Mouse (Mus musculus): ENCODE results near the gene Apon.
A peak's percentile ranks its signal among the peaks of the same experiment; 100 is the strongest.
"Not testable (repeated sequence)": the region's sequence is repeated elsewhere in the genome, so short reads cannot be mapped to it uniquely, and the experiment has no call there.

Gene Apon

DNA sequence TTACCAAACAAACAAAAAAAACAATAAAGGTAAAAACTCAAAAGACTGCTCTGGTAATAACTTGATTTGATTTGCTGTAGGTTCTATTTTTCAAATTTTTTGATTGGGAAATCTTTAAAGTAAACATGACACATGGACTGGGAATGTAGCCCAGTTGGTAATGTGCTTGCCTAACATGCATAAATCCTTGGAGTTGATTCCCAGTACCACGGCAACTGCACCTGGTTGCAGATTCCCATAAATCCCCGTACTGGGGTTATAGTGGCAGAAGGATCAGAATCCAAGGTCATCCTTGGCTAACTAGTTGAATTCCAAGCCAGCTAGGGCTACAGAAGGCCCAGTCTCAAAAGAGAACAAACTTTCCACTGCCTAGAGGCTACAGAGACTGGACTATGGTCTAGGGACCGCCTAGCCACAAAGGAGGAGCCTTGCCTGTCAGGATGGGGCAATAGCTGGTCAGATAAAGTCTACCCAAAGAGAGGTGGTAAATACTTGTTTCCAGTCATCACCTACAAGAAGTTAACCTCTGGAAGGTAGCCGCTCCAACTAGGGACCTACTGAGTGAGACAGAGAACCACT, at the start of gene Apon:
TSS of gene Apon (plus strand) at position 420 of the 579 bp plus-strand sequence.
- peak; percentile 74 for DNase-seq (ENCODE audit: extremely low read depth, low read depth, low spot score)

GRCm38 (mm10) chr10:128204941-128205340, 49.0 kb upstream of the Apon start:
- DNase-seq (ENCODE audit: extremely low read depth, low read depth, low spot score), result no peak

DNA sequence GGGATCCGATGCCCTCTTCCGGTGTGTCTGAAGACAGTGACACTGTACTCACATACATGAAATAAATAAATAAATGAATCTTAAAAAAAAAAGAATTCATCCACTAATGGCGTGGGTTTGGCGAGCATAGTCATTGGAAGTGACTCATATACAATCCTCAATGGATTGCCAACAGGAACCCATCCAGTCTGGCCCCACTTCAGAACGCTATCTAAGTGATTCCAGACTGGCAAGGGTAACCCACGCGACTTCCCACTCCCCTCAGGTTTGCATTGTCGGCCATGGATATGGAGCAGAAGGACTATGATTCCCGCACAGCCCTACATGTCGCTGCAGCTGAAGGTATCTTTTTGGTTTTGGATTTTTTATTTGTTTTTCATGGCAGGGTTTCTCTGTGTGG, 45.6 kb upstream of the Apon start:
- no peak for DNase-seq (ENCODE audit: extremely low read depth, low read depth, low spot score)

GRCm38 (mm10) chr10:128209311-128210009, 44.4 kb upstream of the Apon start:
- DNase-seq (ENCODE audit: extremely low read depth, low read depth, low spot score), result no peak

GRCm38 (mm10) chr10:128210131-128210530, 43.8 kb upstream of the Apon start:
- no peak for DNase-seq (ENCODE audit: extremely low read depth, low read depth, low spot score)

- DNase-seq (ENCODE audit: extremely low read depth, low read depth, low spot score), result no peak
These were observed 42.9 kb upstream of the Apon start for GRCm38 (mm10) chr10:128210954-128211353.

- no peak for DNase-seq (ENCODE audit: extremely low read depth, low read depth, low spot score)
These were observed 42.3 kb upstream of the Apon start, which contains the start of gene Spryd4 for GRCm38 (mm10) chr10:128211390-128212108. Spryd4 (minus strand) TSS chr10:128211807.

DNA sequence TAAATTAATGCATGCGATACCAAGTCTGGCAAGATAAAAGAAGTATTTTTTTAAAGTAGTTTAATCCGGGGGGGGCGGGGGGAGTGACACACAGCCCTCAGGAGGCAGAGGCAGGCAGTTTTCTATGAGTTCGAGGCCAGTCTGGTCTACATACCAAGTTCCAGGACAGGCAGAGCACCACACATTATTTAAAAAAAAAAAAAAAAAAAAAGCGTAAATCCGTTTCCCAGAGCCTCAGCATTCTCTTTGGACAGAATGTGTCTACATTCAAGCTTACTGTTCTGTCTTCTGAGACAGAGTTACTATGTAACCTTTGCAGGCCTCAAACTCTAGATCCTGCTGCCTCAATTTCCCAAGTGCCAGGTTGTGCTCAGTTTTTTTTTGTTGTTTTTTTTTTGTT, 41.7 kb upstream of the Apon start:
- no peak for DNase-seq (ENCODE audit: extremely low read depth, low read depth, low spot score)

DNA sequence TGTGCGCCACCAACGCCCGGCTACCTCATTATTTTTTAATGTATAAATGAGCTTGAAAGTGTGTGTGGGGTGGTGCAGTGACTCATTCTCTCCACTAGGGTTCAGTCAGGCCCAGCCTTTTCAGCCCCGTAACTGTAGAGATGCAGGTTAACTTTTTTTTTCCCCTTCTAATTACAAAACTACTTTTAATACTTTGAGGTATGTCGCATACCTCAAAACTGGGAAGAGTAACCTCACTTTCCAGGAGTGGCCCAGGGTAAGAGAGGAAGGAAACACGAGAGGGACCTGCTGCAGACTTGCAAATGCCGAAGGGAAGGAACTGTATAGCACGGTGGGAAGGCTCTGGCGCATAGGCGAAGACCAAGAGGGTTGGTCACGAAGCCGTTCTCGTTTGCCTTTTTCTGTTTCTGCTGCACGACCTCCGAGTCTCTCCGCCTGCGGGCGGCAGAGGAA, 41.0 kb upstream of the Apon start:
- DNase-seq (ENCODE audit: extremely low read depth, low read depth, low spot score), result no peak

DNA sequence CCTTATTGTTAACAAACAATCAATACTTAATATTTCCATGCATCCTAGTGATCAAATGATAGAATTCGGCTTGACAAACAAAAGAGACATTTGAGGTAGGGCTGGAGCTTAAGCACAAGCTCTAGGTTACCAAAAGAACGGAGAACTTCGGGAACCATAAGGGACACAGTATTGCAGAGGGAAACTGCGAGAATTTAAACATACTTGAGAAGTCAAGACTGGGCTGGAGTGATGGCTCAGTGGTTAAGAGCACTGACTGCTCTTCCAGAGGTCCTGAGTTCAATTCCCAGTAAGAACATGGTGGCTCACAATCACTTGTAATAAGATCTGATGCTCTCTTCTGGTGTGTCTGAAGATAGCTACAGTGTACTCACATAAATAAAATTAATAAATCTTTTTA, 39.8 kb upstream of the Apon start:
- not testable (repeated sequence) for DNase-seq (ENCODE audit: extremely low read depth, low read depth, low spot score)

GRCm38 (mm10) chr10:128214981-128215380, 38.9 kb upstream of the Apon start:
- no peak for DNase-seq (ENCODE audit: extremely low read depth, low read depth, low spot score)

GRCm38 (mm10) chr10:128218387-128219117, 35.3 kb upstream of the Apon start:
- no peak for DNase-seq (ENCODE audit: extremely low read depth, low read depth, low spot score)

DNA sequence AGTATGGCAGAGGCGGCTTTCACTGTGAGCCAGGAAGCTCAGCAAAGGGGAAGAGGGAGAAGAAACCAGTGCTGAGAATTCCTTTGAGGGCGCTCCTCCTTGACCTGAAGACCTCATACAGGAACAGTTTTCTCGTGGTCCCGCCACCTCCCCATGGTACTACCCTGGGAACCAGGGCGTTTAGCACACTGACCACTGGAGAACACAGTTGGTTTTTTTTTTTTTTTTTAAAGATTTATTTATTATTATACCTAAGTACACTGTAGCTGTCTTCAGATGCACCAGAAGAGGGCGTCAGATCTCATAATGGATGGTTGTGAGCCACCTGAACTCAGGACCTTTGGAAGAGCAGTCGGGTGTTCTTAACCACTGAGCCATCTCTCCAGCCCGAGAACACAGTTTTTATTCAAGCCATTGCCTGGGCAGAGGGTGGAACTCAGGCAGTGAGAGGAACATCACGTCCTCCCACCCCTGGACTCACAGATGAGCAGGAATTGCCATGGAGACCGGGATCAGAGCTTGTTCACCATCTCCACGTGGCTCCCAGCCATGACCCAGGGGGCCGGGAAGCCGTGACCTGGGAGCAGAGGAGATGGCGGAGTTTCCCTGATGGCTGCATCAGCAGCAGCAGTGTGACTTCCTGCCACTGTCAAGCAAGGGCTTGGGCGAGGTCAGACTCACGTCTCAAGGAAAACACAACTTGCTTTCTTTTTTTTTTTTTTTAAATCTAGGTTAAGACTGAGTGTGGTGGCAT, 32.2 kb upstream of the Apon start:
- no peak for DNase-seq (ENCODE audit: extremely low read depth, low read depth, low spot score)

DNA sequence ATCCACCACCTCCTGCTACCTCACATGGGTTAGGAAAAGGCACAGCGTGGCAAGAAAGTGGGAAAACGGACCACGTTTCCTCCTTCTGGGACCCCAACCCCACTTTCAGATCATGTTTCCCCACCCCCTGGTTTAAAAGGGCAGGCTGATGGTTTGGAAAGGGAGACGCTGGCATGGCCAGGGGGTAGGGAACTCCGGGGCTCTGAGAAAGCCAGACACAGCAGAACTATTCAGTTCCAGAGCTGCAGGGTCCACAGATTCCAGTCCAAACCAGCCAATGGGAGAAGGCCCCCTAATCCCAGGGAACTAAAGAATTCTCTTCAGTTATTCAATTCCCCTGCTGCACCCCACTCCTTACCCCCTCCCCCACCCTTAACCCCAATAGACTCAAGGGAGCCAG, 28.8 kb upstream of the Apon start:
- no peak for DNase-seq (ENCODE audit: extremely low read depth, low read depth, low spot score)

DNA sequence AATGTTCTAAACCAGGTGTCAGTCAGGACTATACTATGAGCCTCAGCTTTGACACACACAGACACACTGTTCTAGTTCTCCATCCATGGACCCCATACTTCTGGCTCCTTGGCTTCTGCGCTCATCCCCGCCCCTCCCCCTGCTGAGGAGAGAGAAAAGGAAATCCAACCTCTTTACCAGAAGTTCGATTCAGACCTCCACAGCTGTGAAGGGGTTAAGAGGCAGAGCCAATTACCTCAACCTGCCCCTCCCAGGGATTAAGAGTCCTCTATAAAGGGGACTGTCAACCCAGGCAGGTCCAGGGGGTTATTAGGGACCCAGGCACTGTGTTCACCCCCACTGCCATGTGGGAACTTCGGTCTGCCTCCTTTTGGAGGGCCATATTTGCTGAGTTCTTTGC, 28.4 kb upstream of the Apon start, which contains the start of gene Mip:
TSS of gene Mip (plus strand) at position 301 of the 400 bp plus-strand sequence.
- no peak for DNase-seq (ENCODE audit: extremely low read depth, low read depth, low spot score)

DNA sequence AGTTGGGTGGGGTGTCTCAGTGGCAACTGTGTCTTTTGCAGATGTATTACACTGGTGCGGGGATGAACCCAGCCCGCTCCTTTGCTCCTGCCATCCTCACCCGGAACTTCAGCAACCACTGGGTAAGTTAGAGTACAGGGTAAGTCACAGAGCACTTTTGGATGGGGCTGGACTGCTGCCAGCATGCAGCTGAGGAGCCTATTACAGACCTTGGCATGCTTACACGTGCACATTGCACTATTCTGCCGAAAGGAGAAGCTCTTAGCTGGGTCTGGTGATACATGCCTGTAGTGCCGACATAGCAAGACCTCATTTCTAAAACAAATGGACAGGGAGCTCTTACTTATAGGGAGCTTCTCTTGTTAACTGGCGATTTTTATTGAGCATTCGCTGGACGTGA, 26.3 kb upstream of the Apon start:
- no peak for DNase-seq (ENCODE audit: extremely low read depth, low read depth, low spot score)

DNA sequence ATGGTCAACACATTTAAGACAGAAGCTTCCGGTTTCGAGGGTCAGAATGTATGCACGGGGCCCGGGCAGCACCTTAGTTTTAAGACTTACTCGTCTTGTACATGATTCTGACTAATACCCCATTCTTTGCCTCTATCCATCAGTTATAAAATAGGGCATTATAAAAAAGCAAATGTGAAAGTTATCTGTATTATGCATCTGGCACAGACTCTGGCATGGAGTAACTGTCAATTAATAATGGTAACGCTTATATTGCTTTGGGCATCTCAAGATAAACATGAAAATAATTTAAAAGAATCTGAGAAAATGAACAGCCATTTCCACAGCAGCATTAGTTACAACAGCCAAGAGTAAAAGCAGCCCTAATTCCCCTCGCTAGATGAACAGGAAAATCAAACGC, 25.9 kb upstream of the Apon start:
- DNase-seq (ENCODE audit: extremely low read depth, low read depth, low spot score), result no peak

DNA sequence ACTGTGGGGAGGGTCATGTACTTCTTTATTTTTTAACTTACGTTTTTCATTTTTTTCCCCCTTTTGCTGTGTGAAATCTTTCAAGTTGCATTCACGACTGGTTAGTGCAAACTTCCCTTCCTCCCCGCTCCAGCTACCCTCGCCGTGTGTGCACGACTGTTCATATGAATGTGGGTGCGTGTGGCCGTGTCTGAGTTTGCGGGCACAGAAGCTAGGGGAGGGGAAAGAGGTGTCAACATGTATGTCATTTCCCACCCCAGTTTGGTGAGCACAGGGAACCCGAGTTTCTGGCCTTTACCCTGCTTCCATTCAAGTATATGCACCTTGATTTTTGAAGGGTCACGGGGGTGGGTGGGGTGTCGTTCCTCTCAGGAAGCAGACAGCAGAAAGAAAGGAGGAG, 23.3 kb upstream of the Apon start:
- DNase-seq (ENCODE audit: extremely low read depth, low read depth, low spot score), result no peak

DNA sequence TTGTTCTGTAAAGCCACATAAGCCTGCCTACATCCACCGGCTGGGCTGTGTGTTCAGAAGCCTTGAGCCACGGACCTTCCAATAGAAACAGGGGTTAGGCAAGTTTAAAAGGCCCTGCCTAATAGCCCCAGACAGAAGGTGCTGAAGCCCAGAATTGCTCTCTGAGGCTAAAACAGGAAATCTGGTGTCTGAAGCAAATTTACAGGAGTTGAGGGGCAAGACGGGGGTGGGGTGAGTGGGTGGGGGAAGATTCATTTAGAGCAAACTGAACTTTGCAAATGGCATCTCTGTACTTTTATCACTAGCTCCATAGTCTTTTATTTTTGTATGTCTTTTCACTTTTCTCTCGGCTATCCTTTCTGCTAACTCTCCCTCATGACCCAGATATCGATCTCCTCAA, 22.8 kb upstream of the Apon start:
- no peak for DNase-seq (ENCODE audit: extremely low read depth, low read depth, low spot score)

- no peak for DNase-seq (ENCODE audit: extremely low read depth, low read depth, low spot score)
These were observed 22.0 kb upstream of the Apon start, which contains the start of gene Timeless for GRCm38 (mm10) chr10:128231697-128232419. Timeless (plus strand) TSS chr10:128232065.

All from fat pad, adult 2 months (tissue).